Mouse (Mus musculus): Measurements from ENCODE around the gene Thoc3.

Gene Thoc3

DNA sequence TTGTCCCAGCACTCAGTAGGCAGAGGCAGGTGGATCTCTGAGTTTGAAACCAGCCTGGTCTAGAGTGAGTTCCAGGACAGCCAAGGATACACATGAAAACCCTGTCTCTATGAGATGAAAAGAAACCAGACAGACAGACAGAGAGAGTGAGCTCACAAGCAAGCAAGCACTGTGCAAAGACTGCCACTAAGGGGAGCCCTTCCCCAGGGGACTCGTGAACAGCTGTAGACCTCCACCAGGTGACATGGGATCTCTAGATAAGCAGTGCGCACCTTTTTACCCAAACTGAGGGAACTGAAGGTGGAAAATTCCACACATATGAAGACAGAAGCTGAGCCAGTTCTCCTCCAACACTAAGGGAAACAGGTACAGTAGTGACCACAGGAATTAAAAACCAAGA is 11.6 kb downstream of the Thoc3 start:
- H3K27me3 ChIP-seq (ENCODE audit: insufficient read depth, low read length): no peaks in the 10 kb centered on the region
- peaks cover 78% of the 10 kb centered on the region for H3K36me3 ChIP-seq (ENCODE audit: insufficient read depth, low read length)
- TF ChIP-seq NANOG (IDR thresholded peaks at IDR 0.05; ENCODE audit: borderline replicate concordance, low read length): no peak
- TF ChIP-seq CTCF (conservative IDR thresholded peaks at IDR 0.05; ENCODE audit: low read length): peak; percentile 57
- no peaks in the 10 kb centered on the region for H3K9me3 ChIP-seq (ENCODE audit: low read length)
- H3K4me3 ChIP-seq (replicated peaks; ENCODE audit: low read length): no peak overlapping the region
- peaks cover 20% of the 10 kb centered on the region for H3K4me1 ChIP-seq (replicated peaks; ENCODE audit: low read depth, low read length)

DNA sequence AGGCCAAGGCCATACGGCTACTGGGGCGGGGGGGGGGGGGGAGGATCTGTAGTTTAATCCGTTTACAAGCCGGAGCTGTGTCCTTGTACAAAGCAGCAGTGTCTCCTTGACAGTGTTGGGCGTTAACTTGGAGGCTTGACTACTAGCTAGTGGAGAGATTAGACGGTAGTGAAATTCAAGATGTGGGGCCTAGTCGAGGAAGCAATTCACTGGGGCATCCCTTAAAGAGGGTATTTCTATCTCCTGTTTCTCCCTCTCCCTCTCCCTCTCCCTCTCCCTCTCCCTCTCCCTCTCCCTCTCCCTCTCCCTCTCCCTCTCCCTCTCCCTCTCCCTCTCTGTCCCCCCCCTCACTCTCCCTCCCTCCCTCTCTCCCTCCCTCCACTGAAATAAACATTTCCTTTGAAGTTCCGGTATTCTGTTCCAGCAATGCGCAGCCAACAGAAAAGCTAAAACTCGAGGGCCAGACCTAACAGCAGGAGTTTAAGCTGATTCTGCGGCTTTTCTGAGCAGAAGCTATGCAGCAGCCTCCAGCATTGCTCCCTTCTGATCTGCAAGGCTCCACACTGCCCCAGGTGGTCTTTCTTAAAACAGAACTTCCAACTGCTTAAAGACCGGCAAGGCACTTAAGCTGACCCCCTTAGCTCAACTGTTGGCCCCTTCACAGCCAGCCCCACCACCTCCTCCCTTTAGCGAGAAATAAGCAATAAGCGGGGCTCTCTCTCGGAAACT is 21.0 kb downstream of the Thoc3 start:
- peaks cover 21% of the 10 kb centered on the region; the same call in 1 of the 2 replicates for H3K27me3 ChIP-seq (ENCODE audit: insufficient read depth, low read length)
- peaks cover 13% of the 10 kb centered on the region for H3K4me1 ChIP-seq (replicated peaks; ENCODE audit: low read depth, low read length)
- no peak for TF ChIP-seq POU5F1 (IDR thresholded peaks at IDR 0.05; ENCODE audit: borderline replicate concordance, low read length)
- no peak for TF ChIP-seq NANOG (IDR thresholded peaks at IDR 0.05; ENCODE audit: borderline replicate concordance, low read length)
- peak; percentile 29; the same call in 1 of the 2 replicates for TF ChIP-seq CTCF (conservative IDR thresholded peaks at IDR 0.05; ENCODE audit: low read length)
- H3K9me3 ChIP-seq (ENCODE audit: low read length): no peaks in the 10 kb centered on the region
- peak overlapping the region; percentile 33 for H3K4me3 ChIP-seq (replicated peaks; ENCODE audit: low read length)
- H3K36me3 ChIP-seq (ENCODE audit: insufficient read depth, low read length): no peaks in the 10 kb centered on the region

DNA sequence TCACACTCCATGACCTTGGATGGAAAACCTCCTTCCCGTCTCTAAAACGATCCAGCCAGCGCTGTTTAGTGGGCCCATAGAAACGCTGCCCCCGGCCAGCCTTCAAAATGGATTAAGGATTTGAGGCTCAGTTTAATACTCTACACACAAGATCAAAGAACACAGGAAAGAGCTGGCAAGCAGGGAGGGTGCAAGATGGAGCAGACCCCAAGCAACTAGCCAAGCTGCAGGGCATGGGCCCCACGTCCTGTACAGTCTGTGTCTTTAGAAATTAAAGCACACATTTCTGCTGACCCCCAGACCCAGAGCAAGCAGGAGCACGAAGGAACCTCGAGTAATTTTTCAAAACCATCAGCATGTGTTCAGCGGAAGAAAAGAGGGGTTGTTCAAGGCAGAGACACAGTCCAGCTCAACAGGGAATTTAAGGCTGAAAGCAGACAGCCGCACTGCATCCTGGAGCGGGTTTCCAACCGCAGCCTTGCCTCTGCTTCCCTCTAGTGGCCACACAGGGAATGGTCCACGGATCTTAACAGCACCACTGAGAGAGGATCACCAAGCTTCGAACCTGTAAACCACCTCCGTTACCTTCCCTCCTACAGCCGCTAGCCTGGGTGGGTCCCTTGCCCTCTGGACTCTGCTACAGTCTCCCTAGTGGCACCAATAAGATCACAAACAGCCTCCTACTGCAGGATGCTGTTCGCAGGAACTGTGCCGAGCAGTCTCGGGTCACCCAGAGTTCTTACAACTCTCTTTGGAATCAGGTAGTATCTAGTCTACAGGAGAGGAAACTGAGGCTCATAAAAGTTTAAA is 21.8 kb downstream of the Thoc3 start:
- Histone ChIP-seq H3K9me3 (ENCODE audit: low read length) (no peaks in the 10 kb centered on the region), H3K36me3 (ENCODE audit: insufficient read depth, low read length) (no peaks in the 10 kb centered on the region), H3K4me3 (replicated peaks; ENCODE audit: low read length) (no peak overlapping the region), H3K27me3 (ENCODE audit: insufficient read depth, low read length) (peaks cover 21% of the 10 kb centered on the region; the same call in 1 of the 2 replicates), H3K4me1 (replicated peaks; ENCODE audit: low read depth, low read length) (peaks cover 13% of the 10 kb centered on the region)
- TF ChIP-seq POU5F1 (IDR thresholded peaks at IDR 0.05; ENCODE audit: borderline replicate concordance, low read length) (no peak), CTCF (conservative IDR thresholded peaks at IDR 0.05; ENCODE audit: low read length) (peak; percentile 95), NANOG (IDR thresholded peaks at IDR 0.05; ENCODE audit: borderline replicate concordance, low read length) (no peak)

GRCm38 (mm10) chr13:54443693-54444092 is 25.0 kb downstream of the Thoc3 start:
- H3K27me3 ChIP-seq (ENCODE audit: insufficient read depth, low read length): peaks cover 23% of the 10 kb centered on the region; the same call in 1 of the 2 replicates
- no peaks in the 10 kb centered on the region for H3K36me3 ChIP-seq (ENCODE audit: insufficient read depth, low read length)
- no peak overlapping the region for H3K4me3 ChIP-seq (replicated peaks; ENCODE audit: low read length)
- H3K9me3 ChIP-seq (ENCODE audit: low read length): no peaks in the 10 kb centered on the region
- peaks cover 13% of the 10 kb centered on the region for H3K4me1 ChIP-seq (replicated peaks; ENCODE audit: low read depth, low read length)
- TF ChIP-seq CTCF (conservative IDR thresholded peaks at IDR 0.05; ENCODE audit: low read length) (no peak), POU5F1 (IDR thresholded peaks at IDR 0.05; ENCODE audit: borderline replicate concordance, low read length) (no peak), NANOG (IDR thresholded peaks at IDR 0.05; ENCODE audit: borderline replicate concordance, low read length) (no peak)

GRCm38 (mm10) chr13:54439912-54440311 is 28.7 kb downstream of the Thoc3 start:
- Histone ChIP-seq H3K4me1 (replicated peaks; ENCODE audit: low read depth, low read length) (no peaks in the 10 kb centered on the region), H3K36me3 (ENCODE audit: insufficient read depth, low read length) (no peaks in the 10 kb centered on the region), H3K27me3 (ENCODE audit: insufficient read depth, low read length) (peaks cover 11% of the 10 kb centered on the region; the same call in 1 of the 2 replicates), H3K9me3 (ENCODE audit: low read length) (no peaks in the 10 kb centered on the region), H3K4me3 (replicated peaks; ENCODE audit: low read length) (no peak overlapping the region)
- TF ChIP-seq POU5F1 (IDR thresholded peaks at IDR 0.05; ENCODE audit: borderline replicate concordance, low read length): no peak
- TF ChIP-seq CTCF (conservative IDR thresholded peaks at IDR 0.05; ENCODE audit: low read length): no peak
- no peak for TF ChIP-seq NANOG (IDR thresholded peaks at IDR 0.05; ENCODE audit: borderline replicate concordance, low read length)

GRCm38 (mm10) chr13:54438814-54439213 is 29.8 kb downstream of the Thoc3 start:
- no peak overlapping the region for H3K4me3 ChIP-seq (replicated peaks; ENCODE audit: low read length)
- no peaks in the 10 kb centered on the region for H3K36me3 ChIP-seq (ENCODE audit: insufficient read depth, low read length)
- H3K4me1 ChIP-seq (replicated peaks; ENCODE audit: low read depth, low read length): no peaks in the 10 kb centered on the region
- H3K9me3 ChIP-seq (ENCODE audit: low read length): no peaks in the 10 kb centered on the region
- peaks cover 9% of the 10 kb centered on the region; the same call in 1 of the 2 replicates for H3K27me3 ChIP-seq (ENCODE audit: insufficient read depth, low read length)
- TF ChIP-seq NANOG (IDR thresholded peaks at IDR 0.05; ENCODE audit: borderline replicate concordance, low read length) (no peak), POU5F1 (IDR thresholded peaks at IDR 0.05; ENCODE audit: borderline replicate concordance, low read length) (no peak), CTCF (conservative IDR thresholded peaks at IDR 0.05; ENCODE audit: low read length) (no peak)

- H3K9me3 ChIP-seq (ENCODE audit: low read length): no peaks in the 10 kb centered on the region
- peaks cover 2% of the 10 kb centered on the region; the same call in 1 of the 2 replicates for H3K27me3 ChIP-seq (ENCODE audit: insufficient read depth, low read length)
- no peaks in the 10 kb centered on the region for H3K36me3 ChIP-seq (ENCODE audit: insufficient read depth, low read length)
- H3K4me1 ChIP-seq (replicated peaks; ENCODE audit: low read depth, low read length): no peaks in the 10 kb centered on the region
- TF ChIP-seq NANOG (IDR thresholded peaks at IDR 0.05; ENCODE audit: borderline replicate concordance, low read length): no peak
- TF ChIP-seq POU5F1 (IDR thresholded peaks at IDR 0.05; ENCODE audit: borderline replicate concordance, low read length): no peak
- TF ChIP-seq CTCF (conservative IDR thresholded peaks at IDR 0.05; ENCODE audit: low read length): no peak
- no peak overlapping the region for H3K4me3 ChIP-seq (replicated peaks; ENCODE audit: low read length)
Observed at GRCm38 (mm10) chr13:54437083-54437482, 31.6 kb downstream of the Thoc3 start.

- TF ChIP-seq NANOG (IDR thresholded peaks at IDR 0.05; ENCODE audit: borderline replicate concordance, low read length) (no peak), CTCF (conservative IDR thresholded peaks at IDR 0.05; ENCODE audit: low read length) (no peak), POU5F1 (IDR thresholded peaks at IDR 0.05; ENCODE audit: borderline replicate concordance, low read length) (no peak)
Observed at GRCm38 (mm10) chr13:54436666-54437065, 32.0 kb downstream of the Thoc3 start.

More at GRCm38 (mm10) chr13:54436666-54437065, 32.0 kb downstream of the Thoc3 start:
- peaks cover 2% of the 10 kb centered on the region; the same call in 1 of the 2 replicates for H3K27me3 ChIP-seq (ENCODE audit: insufficient read depth, low read length)
- no peak overlapping the region for H3K4me3 ChIP-seq (replicated peaks; ENCODE audit: low read length)
- no peaks in the 10 kb centered on the region for H3K9me3 ChIP-seq (ENCODE audit: low read length)
- no peaks in the 10 kb centered on the region for H3K4me1 ChIP-seq (replicated peaks; ENCODE audit: low read depth, low read length)
- no peaks in the 10 kb centered on the region for H3K36me3 ChIP-seq (ENCODE audit: insufficient read depth, low read length)
